Mouse (Mus musculus) embryonic facial prominence, embryonic 11.5 days (tissue): ENCODE measurements around the gene Cacna2d4. TPM values are rescaled to one million over a fixed set of nuclear protein-coding genes. Genes with fewer than 3 reads are reported as not detected.

Experiments
- ATAC-seq: fragments of 200-750 bp; cut with Nextera tagmentation; replicated peaks from 2 replicates; pipeline ENCODE4 v1.8.0; 2017; ENCODE audit warnings: low read depth; ENCODE audit not compliant: insufficient number of reproducible peaks, low FRiP score, low TSS enrichment
- DNase-seq: peaks from one replicate; pipeline ENCODE4 v3.0.0-alpha.2; 2015; ENCODE audit warnings: low spot score
- H3K27ac ChIP-seq: fragments of 300-500 bp; sonication (generic); replicated peaks from 2 replicates; pipeline ENCODE4 v1.5.1; 2014; ENCODE audit warnings: mild to moderate bottlenecking, low read depth, low read length, control low read depth
- H3K27me3 ChIP-seq: fragments of 300-500 bp; sonication (generic); 2 replicates; pipeline ENCODE4 v1.6.1; 2014; ENCODE audit warnings: mild to moderate bottlenecking, low read length, moderate library complexity, mixed read lengths; ENCODE audit not compliant: control insufficient read depth, insufficient read depth
- H3K36me3 ChIP-seq: fragments of 300-500 bp; sonication (generic); replicated peaks from 2 replicates; pipeline ENCODE4 v1.6.1; 2014; ENCODE audit warnings: low read depth, mild to moderate bottlenecking, low read length, moderate library complexity, mixed read lengths; ENCODE audit not compliant: control insufficient read depth, insufficient read depth
- H3K4me1 ChIP-seq: fragments of 300-500 bp; sonication (generic); 2 replicates; pipeline ENCODE4 v1.6.1; 2014; ENCODE audit warnings: low read length, mixed read lengths; ENCODE audit not compliant: control insufficient read depth, insufficient read depth
- H3K4me2 ChIP-seq: fragments of 300-500 bp; sonication (generic); 2 replicates; pipeline ENCODE4 v1.6.1; 2014; ENCODE audit warnings: low read depth, mild to moderate bottlenecking, control low read depth, low read length, moderate library complexity
- H3K4me3 ChIP-seq: fragments of 300-500 bp; sonication (generic); 2 replicates; pipeline ENCODE4 v1.5.1; 2014; ENCODE audit warnings: low read depth, low read length, control low read depth
- H3K9ac ChIP-seq: fragments of 300-500 bp; sonication (generic); replicated peaks from 2 replicates; pipeline ENCODE4 v1.6.1; 2014; ENCODE audit warnings: mild to moderate bottlenecking, control low read depth, low read length
- H3K9me3 ChIP-seq: fragments of 300-500 bp; sonication (generic); replicated peaks from 2 replicates; pipeline ENCODE4 v1.6.1; 2016; ENCODE audit warnings: mild to moderate bottlenecking, low read length, inconsistent platforms, mixed read lengths; ENCODE audit not compliant: control insufficient read depth
- WGBS: fragments of 180-500 bp; shearing (Covaris S2); extraction: QIAGEN DNeasy Blood & Tissue Kit; methylation state at CpG from one replicate; pipeline ENCODE4 v1.1.7; 2014; 5-methylcytosine and 5-hydroxymethylcytosine counted together
- polyA plus RNA-seq: library from polyadenylated mRNA; unstranded; fragments of >200 nt; fragmentation: Nextera tagmentation; extraction: Ambion mirVana; gene quantifications from 2 replicates; pipeline ENCODE4 v1.2.1, GENCODE M21; 2014

Gene Cacna2d4
- polyA plus RNA-seq, 1 experiment from 2014 or later, result not detected

DNA sequence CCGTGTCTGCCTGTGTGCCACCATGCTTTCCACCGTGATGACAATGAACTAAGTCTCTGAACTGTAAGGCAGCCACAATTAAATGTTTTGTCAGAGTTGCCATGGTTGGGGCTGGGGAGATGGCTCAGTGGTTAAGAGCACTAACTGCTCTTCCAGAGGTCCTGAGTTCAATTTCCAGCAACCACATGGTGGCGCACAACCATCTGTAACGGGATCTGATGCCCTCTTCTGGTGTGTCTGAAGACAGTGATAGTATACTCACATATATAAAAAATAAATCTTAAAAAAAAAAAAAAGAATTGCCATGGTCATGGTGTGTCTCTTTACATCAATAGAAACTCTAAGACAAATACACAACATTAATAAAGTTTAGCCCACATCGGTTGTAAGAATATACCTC is 138.7 kb downstream of the Cacna2d4 start:
- ATAC-seq (no peak), DNase-seq (no peak)
- WGBS, result 79% methylated on average over 5 of the region's 5 CpGs
- no peaks in the 10 kb centered on the region for H3K27me3 ChIP-seq
- H3K4me2 ChIP-seq, result no peak overlapping the region
- H3K4me1 ChIP-seq, result no peaks in the 10 kb centered on the region
- H3K9me3 ChIP-seq, result no peaks in the 10 kb centered on the region
- no peak overlapping the region for H3K9ac ChIP-seq
- no peak overlapping the region for H3K4me3 ChIP-seq
- no peak overlapping the region for H3K27ac ChIP-seq
- no peaks in the 10 kb centered on the region for H3K36me3 ChIP-seq

DNA sequence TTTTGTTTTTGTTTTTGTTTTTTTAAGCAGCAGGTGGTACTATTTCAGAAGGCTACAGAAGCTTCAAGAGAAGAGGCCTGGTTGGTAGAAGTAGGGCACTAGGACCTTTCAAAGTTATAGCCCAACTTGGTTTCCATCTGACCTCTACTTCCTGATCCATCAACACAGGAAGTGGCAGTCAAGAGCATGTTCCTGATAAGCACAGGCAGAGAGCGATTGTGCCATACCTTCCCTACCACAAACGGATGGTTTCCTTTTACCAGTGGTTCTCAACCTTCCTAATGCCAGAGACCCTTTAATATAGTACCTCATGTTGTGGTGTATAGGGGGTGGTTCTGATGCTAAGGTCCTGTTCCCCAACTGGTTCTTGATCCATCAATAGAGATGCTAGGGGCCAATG is 141.3 kb downstream of the Cacna2d4 start:
- no peaks in the 10 kb centered on the region for H3K9me3 ChIP-seq
- no peaks in the 10 kb centered on the region for H3K36me3 ChIP-seq
- no peak for DNase-seq
- H3K27ac ChIP-seq, result no peak overlapping the region
- no peak overlapping the region for H3K4me3 ChIP-seq
- no peak for ATAC-seq
- 67% methylated on average over 2 of the region's 2 CpGs for WGBS
- H3K4me2 ChIP-seq, result no peak overlapping the region
- H3K27me3 ChIP-seq, result no peaks in the 10 kb centered on the region
- no peak overlapping the region for H3K9ac ChIP-seq
- H3K4me1 ChIP-seq, result no peaks in the 10 kb centered on the region

DNA sequence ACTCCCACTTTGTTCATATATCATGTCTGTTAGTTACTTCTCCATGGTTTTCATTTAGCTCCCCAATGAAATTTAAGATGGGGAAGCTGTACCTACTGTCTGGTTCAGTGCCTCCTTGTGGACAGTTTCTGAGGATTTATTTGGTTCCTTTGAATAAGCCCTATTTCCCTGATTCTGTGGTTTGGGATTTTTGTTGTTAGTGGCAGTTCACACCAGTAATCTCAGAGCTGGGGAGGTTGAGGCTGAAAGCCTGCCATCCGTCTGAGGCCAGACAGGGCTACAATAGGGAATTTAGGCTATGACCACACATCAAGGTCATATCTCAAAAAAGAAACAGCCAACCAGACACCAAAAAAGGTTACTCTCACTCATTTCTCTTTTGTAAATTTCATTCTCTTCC is 142.3 kb downstream of the Cacna2d4 start:
- 77% methylated on average over 1 of the region's 1 CpGs for WGBS
- Histone ChIP-seq H3K27me3 (no peaks in the 10 kb centered on the region), H3K4me2 (no peak overlapping the region), H3K36me3 (no peaks in the 10 kb centered on the region), H3K27ac (no peak overlapping the region), H3K9me3 (no peaks in the 10 kb centered on the region), H3K4me3 (no peak overlapping the region), H3K4me1 (no peaks in the 10 kb centered on the region), H3K9ac (no peak overlapping the region)
- DNase-seq (no peak), ATAC-seq (no peak)

DNA sequence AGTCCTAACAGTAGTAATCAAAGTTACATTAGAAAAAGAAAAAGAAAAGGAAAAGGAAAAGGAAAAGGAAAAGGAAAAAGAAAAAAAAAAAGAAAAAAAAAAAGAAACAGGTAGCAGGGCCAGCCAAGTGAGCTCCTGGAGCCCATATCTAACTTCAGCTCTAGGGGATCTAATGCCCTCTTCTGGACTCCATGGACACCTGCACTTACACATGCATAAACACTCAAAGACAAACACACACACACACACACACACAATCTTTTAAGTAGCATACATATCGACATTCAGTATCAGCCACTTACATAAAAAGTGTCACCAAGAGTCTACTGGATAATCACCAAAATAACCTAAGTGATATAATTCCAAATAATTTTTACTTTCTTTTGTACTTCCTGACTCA is 149.3 kb downstream of the Cacna2d4 start:
- H3K27me3 ChIP-seq, result no peaks in the 10 kb centered on the region
- no peak overlapping the region for H3K4me3 ChIP-seq
- DNase-seq (no peak), ATAC-seq (no peak)
- H3K4me2 ChIP-seq, result no peak overlapping the region
- H3K36me3 ChIP-seq, result no peaks in the 10 kb centered on the region
- WGBS, result 91% methylated on average over 1 of the region's 1 CpGs
- no peak overlapping the region for H3K27ac ChIP-seq
- no peaks in the 10 kb centered on the region for H3K4me1 ChIP-seq
- H3K9ac ChIP-seq, result no peak overlapping the region
- H3K9me3 ChIP-seq, result no peaks in the 10 kb centered on the region

DNA sequence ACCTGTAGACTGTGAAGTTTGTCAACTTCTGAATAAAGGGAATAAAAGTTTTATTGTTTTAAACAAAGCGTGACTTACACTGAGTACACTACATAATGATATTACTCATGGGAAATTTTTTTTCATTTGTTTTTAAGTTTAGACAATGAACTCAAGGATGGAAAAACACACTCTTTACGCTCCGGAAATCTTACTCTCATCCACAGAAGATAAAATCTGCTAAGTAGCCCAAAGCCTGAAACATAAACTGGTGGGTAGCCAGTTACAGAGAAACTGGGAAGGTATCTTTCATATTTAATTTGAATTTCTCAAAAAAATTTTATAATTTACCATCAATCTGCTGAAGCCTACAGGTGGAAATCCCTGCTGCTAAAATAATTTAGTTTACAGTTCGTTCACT is 150.1 kb downstream of the Cacna2d4 start:
- ATAC-seq (no peak), DNase-seq (no peak)
- no peaks in the 10 kb centered on the region for H3K36me3 ChIP-seq
- 92% methylated on average over 4 of the region's 4 CpGs for WGBS
- H3K9ac ChIP-seq, result no peak overlapping the region
- H3K4me3 ChIP-seq, result no peak overlapping the region
- no peak overlapping the region for H3K27ac ChIP-seq
- no peaks in the 10 kb centered on the region for H3K27me3 ChIP-seq
- no peak overlapping the region for H3K4me2 ChIP-seq
- H3K4me1 ChIP-seq, result no peaks in the 10 kb centered on the region
- no peaks in the 10 kb centered on the region for H3K9me3 ChIP-seq

DNA sequence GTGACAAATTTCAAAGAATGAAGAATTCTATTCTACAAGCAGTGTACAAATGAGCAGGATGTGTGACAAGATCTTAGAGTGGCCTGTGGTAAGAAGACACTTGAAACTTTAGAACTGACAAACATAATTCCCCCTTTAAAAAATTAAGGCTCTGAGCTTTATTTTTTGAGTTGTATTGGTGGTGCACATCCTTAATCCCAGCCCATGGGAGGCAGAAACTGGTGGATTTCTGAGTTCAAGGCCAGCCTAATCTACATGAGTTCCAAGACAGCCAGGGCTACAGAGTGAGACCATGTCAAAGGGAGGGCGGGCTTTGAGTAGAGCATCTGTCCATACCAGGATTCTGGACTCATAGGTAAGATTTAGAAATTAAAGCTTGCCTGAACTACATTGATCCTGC is 150.5 kb downstream of the Cacna2d4 start:
- WGBS, result 85% methylated on average over 1 of the region's 1 CpGs
- no peak for DNase-seq
- Histone ChIP-seq H3K9ac (no peak overlapping the region), H3K27ac (no peak overlapping the region), H3K4me2 (no peak overlapping the region), H3K36me3 (no peaks in the 10 kb centered on the region), H3K27me3 (no peaks in the 10 kb centered on the region), H3K4me1 (no peaks in the 10 kb centered on the region), H3K4me3 (no peak overlapping the region), H3K9me3 (no peaks in the 10 kb centered on the region)
- no peak for ATAC-seq

DNA sequence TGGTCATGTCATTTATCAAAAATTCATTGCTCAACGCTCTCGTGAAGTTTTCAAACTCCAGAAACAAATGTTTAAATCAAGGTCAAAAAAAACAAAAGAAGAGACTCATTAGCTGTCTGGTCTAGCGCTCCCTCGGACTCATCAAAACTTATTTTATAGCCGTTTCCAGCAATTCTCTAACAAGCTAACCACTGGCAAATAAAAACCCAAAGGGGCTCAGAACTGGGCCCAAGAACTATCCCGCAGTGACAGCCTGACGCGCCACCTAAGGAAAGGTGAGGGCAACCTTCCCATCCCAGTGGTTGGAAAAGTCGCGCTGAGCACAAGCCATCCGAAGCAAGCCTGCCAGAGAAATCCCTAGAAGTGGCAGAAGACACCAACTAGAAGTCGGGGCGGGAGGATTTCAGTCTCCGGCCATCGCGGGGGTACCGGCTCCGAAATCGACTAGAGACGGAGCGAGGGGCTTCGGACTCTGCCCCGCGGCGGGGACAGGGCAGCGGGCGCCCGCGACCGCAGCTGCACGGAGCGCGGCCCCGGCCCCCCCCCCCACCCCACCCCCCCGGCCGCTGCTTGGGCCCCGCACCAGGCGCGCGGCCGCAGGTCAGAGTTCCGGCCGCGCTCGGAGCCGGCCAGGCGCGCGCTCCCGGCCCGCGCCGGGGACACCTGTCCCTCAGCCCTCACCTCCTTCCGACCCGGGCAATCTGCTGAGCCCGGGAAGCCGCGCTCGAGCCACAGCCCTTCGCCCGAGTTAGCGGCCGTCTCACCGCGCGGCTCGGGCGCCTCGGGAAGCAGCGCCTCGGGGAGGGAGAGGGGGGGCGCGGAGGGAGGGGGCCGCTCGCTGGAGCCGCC is 151.7 kb downstream of the Cacna2d4 start:
- peak; percentile 90 for ATAC-seq
- no peaks in the 10 kb centered on the region for H3K4me1 ChIP-seq
- peak; percentile 69 for DNase-seq

DNA sequence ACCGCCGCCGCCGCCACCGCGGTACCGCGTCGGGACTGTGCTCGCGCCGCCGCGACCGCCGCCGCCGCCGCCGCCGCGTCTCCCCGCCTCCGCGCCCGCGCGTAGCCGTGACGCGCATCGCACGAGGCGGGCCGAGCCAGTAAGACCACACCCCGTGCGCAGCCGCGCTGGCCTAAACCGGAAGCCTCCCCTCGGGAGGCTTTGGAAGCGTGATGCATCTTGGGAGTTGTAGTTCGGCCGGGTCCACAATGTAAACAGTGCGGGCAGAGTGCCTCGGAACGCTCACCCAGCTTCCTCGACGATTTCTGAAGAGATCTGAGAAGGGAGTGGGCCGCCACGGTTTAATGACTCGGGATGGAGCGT is 152.3 kb downstream of the Cacna2d4 start:
- peak; percentile 100 for DNase-seq
- peak overlapping the region; percentile 55 for H3K4me2 ChIP-seq
- under 1% methylated on average over 38 of the region's 53 CpGs for WGBS
- H3K4me1 ChIP-seq, result no peaks in the 10 kb centered on the region
- peak overlapping the region; percentile 83 for H3K4me3 ChIP-seq
- no peaks in the 10 kb centered on the region for H3K36me3 ChIP-seq
- no peaks in the 10 kb centered on the region for H3K9me3 ChIP-seq
- H3K9ac ChIP-seq, result peak overlapping the region; percentile 89
- peak overlapping the region; percentile 85 for H3K27ac ChIP-seq
- H3K27me3 ChIP-seq, result no peaks in the 10 kb centered on the region
- ATAC-seq, result peak; percentile 99

More for the DNA sequence above, 151.7 kb downstream of the Cacna2d4 start:
- H3K36me3 ChIP-seq, result no peaks in the 10 kb centered on the region
- H3K4me2 ChIP-seq, result peak overlapping the region; percentile 78
- peak overlapping the region; percentile 89 for H3K9ac ChIP-seq
- no peaks in the 10 kb centered on the region for H3K27me3 ChIP-seq
- H3K27ac ChIP-seq, result peak overlapping the region; percentile 85
- 1% methylated on average over 43 of the region's 76 CpGs for WGBS
- peak overlapping the region; percentile 83 for H3K4me3 ChIP-seq
- H3K9me3 ChIP-seq, result no peaks in the 10 kb centered on the region
